Mouse (Mus musculus) CD4-positive naive resting alpha-beta T cell, adult 76 days (primary cell): ENCODE results near the gene Cd2bp2. TPM values are rescaled to one million over a fixed set of nuclear protein-coding genes. Genes with fewer than 3 reads are reported as not detected.

ENCODE experiments used
- total RNA-seq: library from RNA; stranded (reverse); gene quantifications from one replicate; pipeline ENCODE4 v1.2.4, GENCODE M21; 2023

Cd2bp2 gene
- total RNA-seq, result 71.0 TPM

DNA sequence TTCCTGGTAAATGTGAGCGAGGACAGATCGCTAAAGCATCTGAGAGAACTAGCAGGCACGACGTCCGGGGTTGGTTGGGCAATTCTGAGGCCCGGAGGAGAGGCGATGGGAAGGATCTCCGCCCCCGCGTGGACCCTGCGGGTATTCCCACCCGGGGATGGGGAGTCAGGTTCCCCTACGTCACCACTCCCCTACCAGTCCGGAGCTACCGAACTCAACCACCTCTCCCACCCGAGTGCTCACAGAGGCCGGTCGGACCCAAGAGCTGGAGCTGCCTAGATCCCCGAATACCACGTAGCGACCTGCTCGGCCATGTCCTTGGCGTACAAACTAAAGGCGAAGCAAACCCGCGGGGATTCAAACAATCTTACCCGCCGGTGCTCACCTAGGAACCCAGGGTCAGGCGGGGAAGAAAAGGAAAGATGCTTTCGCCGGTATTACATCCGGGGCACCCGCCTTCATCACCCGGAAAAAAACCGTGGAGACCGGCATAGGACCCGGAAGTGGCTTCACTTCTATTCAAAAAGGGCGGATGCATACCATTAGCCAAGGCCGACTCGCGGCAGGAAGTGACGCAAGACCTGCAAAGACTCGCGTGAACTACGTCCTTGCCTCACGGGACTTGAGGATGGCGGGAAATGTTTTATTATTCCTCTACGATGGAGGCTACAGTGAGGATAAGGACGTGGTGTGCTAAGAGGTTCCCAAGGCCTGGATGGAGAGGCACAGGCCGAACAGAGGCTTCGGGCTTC, at the start of gene Cd2bp2:
Cd2bp2 (minus strand) TSS at position 507 of the 752 bp plus-strand sequence.

DNA sequence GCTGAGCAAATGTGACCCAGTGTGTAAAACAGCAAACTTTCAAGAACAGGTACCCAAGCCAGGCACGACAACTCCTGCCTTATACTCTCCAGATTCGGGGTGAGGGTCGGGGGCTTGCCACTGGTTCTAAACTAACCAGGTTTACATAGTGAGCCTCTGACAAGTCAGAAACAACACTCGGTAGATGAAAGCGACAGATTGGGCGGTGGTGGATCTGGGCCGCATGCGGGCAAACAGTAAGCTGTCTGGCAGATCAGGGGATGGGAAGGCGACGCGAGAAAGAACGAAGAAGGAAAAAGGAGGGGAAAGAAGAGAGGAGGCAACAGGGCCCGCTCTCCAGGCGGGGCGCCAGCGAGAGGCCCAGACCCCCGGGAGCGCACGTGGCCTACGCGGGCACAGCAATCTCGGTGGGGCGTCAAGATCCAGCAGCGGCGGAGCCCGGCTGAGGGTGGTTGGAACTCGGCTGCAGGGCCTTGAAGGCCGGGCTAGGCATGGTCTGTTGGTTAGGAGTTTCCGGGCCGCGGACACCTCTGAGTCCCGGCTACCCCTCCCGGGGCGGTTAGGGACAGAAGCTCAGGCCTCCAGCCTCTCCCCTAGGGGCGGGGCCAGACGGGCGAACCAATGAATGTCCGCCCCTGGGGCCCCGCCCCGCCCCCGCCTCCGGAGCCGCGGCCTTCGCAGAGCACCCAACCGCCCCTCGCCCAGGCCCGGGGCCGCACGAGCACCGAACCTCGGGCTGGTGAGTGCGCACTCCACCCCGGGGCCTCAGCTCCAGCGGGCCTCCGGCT, 48.2 kb upstream of the Cd2bp2 start, which contains the start of gene Zfp771:
Zfp771 (plus strand) TSS at position 405 of the 788 bp plus-strand sequence.

DNA sequence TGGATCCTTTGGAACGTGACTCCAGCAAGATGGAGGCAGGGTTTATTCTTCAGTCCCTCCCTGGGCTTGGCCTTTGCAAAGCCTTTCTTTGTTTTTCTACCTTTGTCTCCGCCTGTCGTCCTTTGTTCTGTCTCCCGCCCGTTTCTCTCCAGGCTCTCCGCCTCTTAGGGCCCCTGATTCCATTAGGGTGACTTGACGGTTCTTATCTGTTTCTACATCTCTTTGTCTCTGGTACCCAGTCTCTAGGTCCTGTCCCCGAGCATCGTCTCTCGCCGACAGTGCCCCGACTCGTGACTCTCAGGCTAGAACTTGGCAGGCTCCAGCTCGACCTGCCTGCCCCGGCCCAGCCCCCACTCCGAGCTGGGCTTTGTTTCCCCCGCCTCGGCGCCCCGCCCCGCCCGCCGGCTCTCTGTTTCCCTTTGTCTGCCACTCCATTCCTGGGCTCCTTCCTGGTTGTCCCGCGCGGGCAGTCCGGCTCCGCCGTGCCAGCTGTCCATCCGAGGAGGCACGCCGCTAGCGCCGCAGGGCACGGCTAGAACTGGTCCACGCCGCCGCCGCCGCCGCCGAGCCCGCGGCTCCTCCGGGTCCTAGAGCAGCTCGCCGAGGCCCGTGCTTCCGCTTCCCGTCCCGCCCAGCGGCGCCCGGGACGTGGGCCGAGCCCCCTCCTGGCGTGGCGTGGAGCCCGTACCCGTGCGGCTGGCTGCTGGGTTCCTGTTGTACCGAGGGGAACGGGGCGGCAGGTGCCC, 36.9 kb upstream of the Cd2bp2 start, which contains the start of the genes Zfp553 and Sept1:
Zfp553 (plus strand) TSS at position 440 of the 746 bp plus-strand sequence.
Sept1 (minus strand) TSS at position 509 of the 746 bp plus-strand sequence.

DNA sequence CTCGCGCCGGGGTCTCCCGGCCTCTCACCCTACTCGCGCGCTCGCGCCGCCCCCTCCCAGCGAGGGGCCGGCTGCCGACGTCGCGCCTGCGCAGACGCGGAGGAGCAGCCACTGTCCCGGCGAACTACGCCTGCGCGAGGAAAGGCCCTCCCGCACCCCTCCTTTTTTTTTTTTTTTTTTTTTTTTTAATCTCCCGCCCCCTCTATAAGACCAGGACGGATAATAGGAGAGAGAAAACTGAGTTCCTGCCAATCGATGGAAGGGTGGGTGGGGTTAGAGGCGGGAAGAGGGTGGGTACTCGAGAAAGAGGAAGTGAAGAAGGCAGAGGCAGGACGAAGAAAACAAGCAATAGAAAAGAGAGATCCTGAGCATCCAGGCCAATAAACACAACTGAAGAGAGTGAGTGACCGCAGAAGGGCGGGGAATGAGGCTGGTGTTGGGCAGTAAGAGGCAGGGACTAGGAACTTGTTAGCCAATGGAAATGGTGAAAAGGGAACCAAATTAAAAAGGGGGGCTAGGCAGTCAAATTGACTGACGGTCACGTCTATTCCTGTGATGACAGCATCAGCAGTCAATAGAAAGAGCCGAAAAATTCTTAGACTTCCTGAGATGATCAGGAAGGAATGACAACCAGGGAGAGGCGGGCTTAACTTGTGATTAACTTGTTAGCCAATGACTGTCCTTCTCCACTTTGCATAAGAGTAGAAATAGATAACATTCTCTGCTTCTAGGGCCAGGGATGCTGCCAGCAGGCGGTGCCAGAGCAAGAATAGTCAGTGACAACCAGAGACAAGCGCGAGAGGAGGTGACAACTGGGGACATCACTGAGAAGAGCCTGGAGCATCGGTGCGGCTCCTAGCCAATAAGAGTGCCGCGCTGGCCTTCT, 12.9 kb upstream of the Cd2bp2 start, which contains the start of gene Mylpf:
Mylpf (plus strand) TSS at position 338 of the 886 bp plus-strand sequence.

DNA sequence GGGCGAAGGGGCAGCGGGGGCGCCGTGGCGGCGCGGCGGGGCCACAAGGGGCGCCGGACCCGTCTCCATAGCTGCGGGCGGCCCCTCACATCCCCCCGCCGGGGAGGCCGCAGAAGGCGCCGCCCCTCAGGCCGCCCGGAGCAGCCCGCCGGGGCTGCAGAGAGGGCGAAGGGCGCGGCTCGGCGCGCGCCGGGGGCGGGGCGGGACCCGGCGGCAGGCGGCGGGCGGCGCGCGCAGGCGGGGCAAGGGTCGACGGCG, 12.4 kb upstream of the Cd2bp2 start, which contains the start of gene Tbc1d10b:
Tbc1d10b (minus strand) TSS at position 174 of the 258 bp plus-strand sequence.

Other genes with a start within 250 kb of the Cd2bp2 start
- not detected for gene Asphd1, start 246.5 kb downstream of the Cd2bp2 start, total RNA-seq
- gene Sez6l2, start 245.5 kb downstream of the Cd2bp2 start, total RNA-seq, result 6.1 TPM
- 99.9 TPM for gene Cdipt, start 220.1 kb downstream of the Cd2bp2 start, total RNA-seq
- 0.62 TPM for gene Cdiptos, start 220.0 kb downstream of the Cd2bp2 start, total RNA-seq
- gene Mvp, start 181.4 kb downstream of the Cd2bp2 start, total RNA-seq, result 25.5 TPM
- 5.4 TPM for gene Pagr1b, start 179.6 kb downstream of the Cd2bp2 start, total RNA-seq
- gene Pagr1a, start 178.7 kb downstream of the Cd2bp2 start, total RNA-seq, result 26.5 TPM
- gene Gm42742, start 175.0 kb downstream of the Cd2bp2 start, total RNA-seq, result 32.5 TPM
- 5.3 TPM for gene Prrt2, start 174.8 kb downstream of the Cd2bp2 start, total RNA-seq
- gene Maz, start 169.0 kb downstream of the Cd2bp2 start, total RNA-seq, result 197 TPM
- gene Kif22, start 153.6 kb downstream of the Cd2bp2 start, total RNA-seq, result 3.0 TPM
- not detected for gene Zg16, start 108.7 kb downstream of the Cd2bp2 start, total RNA-seq
- 36.6 TPM for gene AI467606, start 104.7 kb downstream of the Cd2bp2 start, total RNA-seq
- gene Qprt, start 73.8 kb downstream of the Cd2bp2 start, total RNA-seq, result 44.2 TPM
- 334 TPM for gene Spn, start 58.2 kb downstream of the Cd2bp2 start, total RNA-seq
- gene Tbc1d10b, start 12.4 kb upstream of the Cd2bp2 start, total RNA-seq, result 42.1 TPM
- gene Mylpf, start 12.8 kb upstream of the Cd2bp2 start, total RNA-seq, result 19.4 TPM
- gene Zfp553, start 37.0 kb upstream of the Cd2bp2 start, total RNA-seq, result 9.7 TPM
- 620 TPM for gene Sept1, start 37.1 kb upstream of the Cd2bp2 start, total RNA-seq
- gene Zfp771, start 48.2 kb upstream of the Cd2bp2 start, total RNA-seq, result 16.4 TPM
- gene Dctpp1, start 64.7 kb upstream of the Cd2bp2 start, total RNA-seq, result 8.0 TPM
- 23.0 TPM for gene Sephs2, start 78.0 kb upstream of the Cd2bp2 start, total RNA-seq
- gene Itgal, start 100.2 kb upstream of the Cd2bp2 start, total RNA-seq, result 193 TPM
- 0.21 TPM for gene Zfp768, start 149.5 kb upstream of the Cd2bp2 start, total RNA-seq
- 23.2 TPM for gene Zfp747, start 180.0 kb upstream of the Cd2bp2 start, total RNA-seq
- 4.7 TPM for gene 9130019O22Rik, start 191.1 kb upstream of the Cd2bp2 start, total RNA-seq
- 14.9 TPM for gene E430018J23Rik, start 197.6 kb upstream of the Cd2bp2 start, total RNA-seq
- gene Zfp764, start 210.8 kb upstream of the Cd2bp2 start, total RNA-seq, result 12.5 TPM
- 14.6 TPM for gene Zfp688, start 226.0 kb upstream of the Cd2bp2 start, total RNA-seq